Mouse (Mus musculus): Measurements from ENCODE around the gene Fsd1. TPM values are rescaled to one million over a fixed set of nuclear protein-coding genes. Genes with fewer than 3 reads are reported as not detected.
A peak's percentile ranks its signal among the peaks of the same experiment; 100 is the strongest.

The Fsd1 gene
- polyA plus RNA-seq, 1 experiment from 2014 or later: 3.5 TPM

DNA sequence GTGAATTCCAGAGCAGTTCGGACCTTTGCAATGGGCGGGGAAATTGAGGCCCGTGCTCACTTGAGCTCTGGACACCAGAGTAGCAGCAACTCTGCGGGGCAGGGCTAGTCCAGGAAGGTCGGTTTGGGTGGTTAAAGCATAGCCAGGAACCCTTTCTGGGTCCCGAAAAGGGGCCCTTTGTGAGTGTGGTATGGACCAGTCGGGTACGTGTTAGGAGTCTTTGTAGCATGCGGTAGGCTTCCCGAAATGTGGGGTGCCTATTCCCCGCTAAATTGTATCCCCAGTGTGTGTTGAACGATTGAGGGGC lies 54.5 kb downstream of the Fsd1 start:
- peak overlapping the region; percentile 84 for H3K9ac ChIP-seq (ENCODE audit: low read length)
- 2% methylated on average over 12 of the region's 12 CpGs for WGBS
- H3K4me2 ChIP-seq (ENCODE audit: low read depth, low read length): peak overlapping the region; percentile 95
- no peaks in the 10 kb centered on the region for H3K9me3 ChIP-seq (replicated peaks; ENCODE audit: control insufficient read depth, low read length)
- no peak overlapping the region for H3K27ac ChIP-seq (ENCODE audit: low read length)
- H3K4me1 ChIP-seq (ENCODE audit: control insufficient read depth, insufficient read depth, low read length): peaks cover 11% of the 10 kb centered on the region
- peak overlapping the region; percentile 77 for H3K4me3 ChIP-seq (ENCODE audit: low read length)
- H3K27me3 ChIP-seq (ENCODE audit: control insufficient read depth, insufficient read depth, low read length): no peaks in the 10 kb centered on the region
- H3K36me3 ChIP-seq (ENCODE audit: control insufficient read depth, insufficient read depth): no peaks in the 10 kb centered on the region
- ATAC-seq (replicated peaks; ENCODE audit: extremely low read depth, insufficient read depth, low FRiP score): no peak

Other genes with a start within 250 kb of the Fsd1 start
- 0.27 and 0.58 TPM in 2 replicates for gene Adgre4, start 236.5 kb upstream of the Fsd1 start, polyA plus RNA-seq (2015; fragmentation: Nextera tagmentation; extraction: Ambion mirVana)
- 6.1 and 7.0 TPM in 2 replicates for gene Zfp119a, start 107.6 kb upstream of the Fsd1 start, polyA plus RNA-seq (2015; fragmentation: Nextera tagmentation; extraction: Ambion mirVana)
- 9.2 and 10.1 TPM in 2 replicates for gene Zfp959, start 94.4 kb upstream of the Fsd1 start, polyA plus RNA-seq (2015; fragmentation: Nextera tagmentation; extraction: Ambion mirVana)
- 4.9 and 6.5 TPM in 2 replicates for gene Zfp119b, start 37.0 kb upstream of the Fsd1 start, polyA plus RNA-seq (2015; fragmentation: Nextera tagmentation; extraction: Ambion mirVana)
- 1.4 and 1.7 TPM in 2 replicates for gene Ebi3, start 33.9 kb upstream of the Fsd1 start, polyA plus RNA-seq (2015; fragmentation: Nextera tagmentation; extraction: Ambion mirVana)
- 18.4 and 19.3 TPM in 2 replicates for gene Yju2, start 27.4 kb upstream of the Fsd1 start, polyA plus RNA-seq (2015; fragmentation: Nextera tagmentation; extraction: Ambion mirVana)
- 6.6 and 6.9 TPM in 2 replicates for gene Shd, start 16.0 kb upstream of the Fsd1 start, polyA plus RNA-seq (2015; fragmentation: Nextera tagmentation; extraction: Ambion mirVana)
- 16.6 and 17.9 TPM in 2 replicates for gene Stap2, start 19.1 kb downstream of the Fsd1 start, polyA plus RNA-seq (2015; fragmentation: Nextera tagmentation; extraction: Ambion mirVana)
- 77.4 and 78.0 TPM in 2 replicates for gene Mpnd, start 19.2 kb downstream of the Fsd1 start, polyA plus RNA-seq (2015; fragmentation: Nextera tagmentation; extraction: Ambion mirVana)
- gene Sh3gl1, start 50.1 kb downstream of the Fsd1 start, polyA plus RNA-seq (2015; fragmentation: Nextera tagmentation; extraction: Ambion mirVana): 81.1 and 82.8 TPM in 2 replicates
- 12.1 and 12.7 TPM in 2 replicates for gene Chaf1a, start 53.9 kb downstream of the Fsd1 start, polyA plus RNA-seq (2015; fragmentation: Nextera tagmentation; extraction: Ambion mirVana)
- gene Ubxn6, start 88.5 kb downstream of the Fsd1 start, polyA plus RNA-seq (2015; fragmentation: Nextera tagmentation; extraction: Ambion mirVana): 44.9 and 46.2 TPM in 2 replicates
- gene Hdgfl2, start 93.1 kb downstream of the Fsd1 start, polyA plus RNA-seq (2015; fragmentation: Nextera tagmentation; extraction: Ambion mirVana): 82.7 and 88.3 TPM in 2 replicates
- gene Plin4, start 123.3 kb downstream of the Fsd1 start, polyA plus RNA-seq (2015; fragmentation: Nextera tagmentation; extraction: Ambion mirVana): 1.7 TPM in 2 replicates
- gene Plin5, start 131.1 kb downstream of the Fsd1 start, polyA plus RNA-seq (2015; fragmentation: Nextera tagmentation; extraction: Ambion mirVana): 1.6 and 2.7 TPM in 2 replicates
- gene Lrg1, start 135.5 kb downstream of the Fsd1 start, polyA plus RNA-seq (2015; fragmentation: Nextera tagmentation; extraction: Ambion mirVana): 2.0 and 2.4 TPM in 2 replicates
- gene Sema6b, start 153.8 kb downstream of the Fsd1 start, polyA plus RNA-seq (2015; fragmentation: Nextera tagmentation; extraction: Ambion mirVana): 0.70 and 1.2 TPM in 2 replicates
- 8.2 and 9.0 TPM in 2 replicates for gene Tnfaip8l1, start 176.0 kb downstream of the Fsd1 start, polyA plus RNA-seq (2015; fragmentation: Nextera tagmentation; extraction: Ambion mirVana)
- 69.9 and 75.1 TPM in 2 replicates for gene Mydgf, start 197.4 kb downstream of the Fsd1 start, polyA plus RNA-seq (2015; fragmentation: Nextera tagmentation; extraction: Ambion mirVana)
- gene Dpp9, start 232.4 kb downstream of the Fsd1 start, polyA plus RNA-seq (2015; fragmentation: Nextera tagmentation; extraction: Ambion mirVana): 23.4 and 26.4 TPM in 2 replicates